Mouse (Mus musculus) hematopoietic stem cell, adult 5-6 weeks (primary cell): Measurements from ENCODE around the gene Mrgbp. TPM values are rescaled to one million over a fixed set of nuclear protein-coding genes. Genes with fewer than 3 reads are reported as not detected.

Source experiments
- ATAC-seq, 2 experiments: fragments of 125-278 bp in 1 of 2; replicated peaks in 1 of 2; 2 replicates each; pipeline ENCODE4 v1.8.0; 2016 to 2017; ENCODE audit warnings: inconsistent platforms in 2 of 2, mild to moderate bottlenecking in 2 of 2, moderate number of reproducible peaks in 2 of 2, low read depth in 1 of 2, moderate TSS enrichment in 1 of 2; ENCODE audit not compliant: low FRiP score in 2 of 2, poor library complexity in 2 of 2, severe bottlenecking in 2 of 2, insufficient read depth in 1 of 2, low TSS enrichment in 1 of 2
- total RNA-seq: library from RNA; stranded (forward); fragments of 172-1452, 232-1000 nt; gene quantifications from 2 replicates; pipeline ENCODE4 v1.2.3, GENCODE M21; 2017

The Mrgbp gene
- 37.2 and 40.4 TPM in 2 replicates for total RNA-seq

DNA sequence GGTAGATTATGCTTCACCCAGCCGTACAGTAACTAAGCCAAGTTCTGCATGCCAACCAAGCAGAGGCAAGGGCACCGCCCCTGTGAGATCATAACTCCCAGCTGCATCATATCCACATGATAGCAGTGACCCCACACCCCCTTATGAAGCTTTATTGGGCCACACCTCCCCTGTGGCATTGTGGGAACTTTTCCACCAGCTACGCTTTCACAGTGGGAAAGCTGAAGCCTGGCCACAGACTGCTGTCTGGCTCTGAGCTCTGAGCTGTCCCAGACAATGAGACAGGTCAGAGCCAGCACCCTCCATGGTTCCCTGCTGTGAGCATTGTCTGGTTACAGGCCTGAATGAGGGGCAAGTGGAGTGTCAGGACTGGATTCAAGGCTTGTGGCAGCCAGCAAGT is at the start of gene Mrgbp:
TSS of gene Mrgbp (plus strand) at position 303 of the 400 bp plus-strand sequence.
- no peak for ATAC-seq

DNA sequence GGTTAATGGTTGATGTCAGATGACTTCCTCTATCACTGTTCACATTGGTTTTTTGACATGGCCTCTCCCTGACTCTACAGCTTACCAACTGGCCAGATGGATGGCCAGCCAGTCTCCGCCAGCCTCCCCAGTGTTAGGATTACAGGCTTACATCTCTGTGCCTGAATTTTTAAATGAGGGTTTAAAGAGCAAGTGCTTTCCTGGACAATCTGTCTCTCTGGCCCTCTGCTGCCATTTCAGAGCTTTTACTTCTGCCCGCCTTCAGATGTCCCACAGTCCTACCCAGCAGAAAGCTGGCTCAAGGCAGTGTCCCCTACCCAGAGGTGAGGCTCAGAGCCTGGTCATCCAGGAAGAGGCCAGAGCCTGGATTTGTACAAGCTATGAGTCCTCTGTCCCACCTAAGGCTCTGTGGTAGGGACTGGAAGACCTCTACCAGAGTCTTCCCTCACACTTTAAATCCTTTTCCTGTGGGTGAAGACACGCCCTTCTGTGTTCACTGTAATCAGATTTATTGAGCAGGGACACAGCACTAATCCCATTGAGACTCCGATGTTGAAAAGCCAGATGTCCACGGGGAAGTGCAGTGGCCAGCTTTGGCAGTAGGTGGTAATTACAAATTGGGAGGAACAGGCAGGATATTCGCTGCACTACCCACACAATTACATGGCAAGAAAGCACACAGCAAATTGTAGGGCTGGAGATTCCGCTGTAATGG is 49.3 kb upstream of the Mrgbp start:
- no peak for ATAC-seq

DNA sequence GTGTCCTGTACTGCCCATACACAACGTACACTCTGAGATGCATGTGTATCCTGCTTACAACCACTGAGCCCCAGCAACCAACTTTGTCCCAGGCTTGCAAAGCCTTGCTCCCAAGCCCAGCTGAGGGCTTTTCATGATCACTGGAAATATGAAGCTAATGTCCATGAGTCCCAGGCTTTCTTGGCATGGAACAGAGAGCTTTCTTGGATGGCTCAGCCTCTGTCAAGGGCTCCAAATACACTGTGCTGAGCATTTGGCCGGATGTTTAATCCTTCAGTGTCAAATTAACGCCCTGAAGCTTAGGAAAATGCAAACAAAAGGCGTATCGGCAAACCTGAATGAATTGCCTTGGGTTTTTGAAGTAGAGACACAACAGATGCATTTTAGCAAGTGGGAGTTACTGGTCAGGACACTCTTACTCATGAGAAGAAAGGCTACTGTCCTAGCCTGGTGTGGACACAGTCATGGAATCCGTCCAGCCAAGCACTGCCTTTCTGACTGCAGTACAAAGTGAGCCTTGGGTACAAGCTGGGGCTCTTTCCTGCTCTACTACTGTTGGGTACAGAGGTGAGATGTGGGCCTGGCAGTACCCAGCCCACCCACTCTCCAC is 48.6 kb upstream of the Mrgbp start:
- ATAC-seq: no peak

DNA sequence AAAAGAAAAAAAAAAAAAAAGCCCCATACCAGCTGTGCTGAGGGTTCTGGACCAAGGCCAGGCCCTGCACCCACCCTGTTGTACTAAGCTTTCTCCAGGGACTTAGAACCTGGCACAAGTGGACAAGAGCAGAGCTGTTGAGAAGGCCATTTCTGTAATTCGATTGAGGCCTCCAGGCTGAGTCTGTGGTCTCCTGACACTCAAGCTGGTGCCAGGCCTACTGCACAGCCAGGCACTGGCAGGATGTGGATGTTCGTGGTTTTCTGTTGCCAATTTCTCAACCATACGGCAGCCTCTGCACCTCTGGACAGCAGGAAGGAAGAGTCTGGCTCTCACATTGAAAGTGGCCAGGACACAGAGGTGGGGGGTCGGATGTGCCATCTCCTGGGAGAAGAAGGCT is 47.9 kb upstream of the Mrgbp start:
- ATAC-seq: peak; percentile 58 to 77; a peak in 3 of 4 replicates

DNA sequence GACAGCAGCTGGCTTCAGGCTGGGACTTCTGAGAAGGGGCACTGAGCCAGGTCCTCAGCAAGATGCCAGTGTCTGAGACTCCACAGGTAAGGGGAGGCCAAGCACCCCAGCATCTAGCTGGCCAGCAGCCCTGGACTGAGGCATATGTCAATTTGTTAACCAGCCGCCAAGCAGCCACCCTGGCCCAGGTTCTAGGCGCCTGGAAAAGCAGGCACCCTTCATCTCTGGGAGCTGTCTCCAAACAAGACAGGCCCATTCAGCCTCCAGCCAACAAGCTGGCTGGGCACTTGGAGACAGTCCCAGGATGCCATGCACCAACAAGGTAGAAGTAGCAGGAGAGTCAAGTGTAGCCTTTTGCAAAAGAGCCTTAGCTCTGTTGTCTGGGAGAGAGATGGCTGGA is 37.4 kb upstream of the Mrgbp start:
- ATAC-seq: no peak

DNA sequence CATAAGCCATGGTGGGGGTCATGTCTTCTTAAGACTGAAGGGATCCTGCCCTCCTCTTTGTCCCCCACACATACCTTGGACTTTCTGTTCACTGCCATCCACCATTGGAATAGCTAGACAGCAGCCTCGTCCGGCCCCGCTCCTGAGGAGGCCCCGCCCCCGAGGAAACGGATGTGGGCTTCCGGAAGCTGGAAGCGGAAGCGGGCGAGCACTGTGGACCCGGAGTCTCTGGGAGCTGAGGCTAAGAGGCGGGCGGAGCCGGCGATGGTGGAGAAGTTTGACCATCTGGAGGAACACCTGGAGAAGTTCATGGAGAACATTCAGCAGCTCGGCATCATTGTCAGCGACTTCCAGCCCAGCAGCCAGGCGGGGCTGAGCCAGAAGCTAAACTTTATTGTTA is 36.1 kb upstream of the Mrgbp start:
- no peak for ATAC-seq

DNA sequence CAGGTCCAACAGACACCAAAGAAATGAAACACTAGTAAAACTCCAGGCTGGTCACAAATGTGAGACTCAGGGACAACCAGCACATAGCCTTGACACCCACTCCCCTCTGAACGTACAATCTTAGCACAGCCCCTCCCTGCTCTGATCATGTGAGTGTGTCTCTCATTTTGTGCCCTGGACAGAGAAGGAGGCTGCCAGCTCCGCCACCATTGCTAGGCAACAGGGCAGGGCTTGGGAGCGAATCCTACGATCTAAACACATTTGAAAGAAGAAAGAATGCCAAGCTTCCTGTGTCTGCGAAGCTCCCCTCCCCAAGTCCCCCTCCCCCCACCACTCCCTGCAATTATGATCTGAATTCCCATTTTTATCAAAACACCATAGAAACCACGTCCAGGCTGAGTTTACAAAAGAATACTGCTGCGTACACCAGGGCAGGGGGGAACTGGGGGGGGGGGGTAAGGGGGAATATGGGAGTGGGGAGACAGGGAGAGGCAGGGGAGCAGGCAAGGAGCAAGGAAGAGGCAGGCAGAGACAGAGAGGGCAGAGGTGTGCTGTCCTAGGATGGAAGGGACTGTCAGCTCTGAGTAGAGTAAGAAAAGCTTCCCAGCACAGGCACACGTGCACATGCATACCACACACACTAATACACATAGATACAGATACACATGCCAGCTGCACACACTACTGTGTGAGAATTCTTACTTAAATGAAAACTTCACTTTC is 33.6 kb upstream of the Mrgbp start:
- ATAC-seq: no peak

DNA sequence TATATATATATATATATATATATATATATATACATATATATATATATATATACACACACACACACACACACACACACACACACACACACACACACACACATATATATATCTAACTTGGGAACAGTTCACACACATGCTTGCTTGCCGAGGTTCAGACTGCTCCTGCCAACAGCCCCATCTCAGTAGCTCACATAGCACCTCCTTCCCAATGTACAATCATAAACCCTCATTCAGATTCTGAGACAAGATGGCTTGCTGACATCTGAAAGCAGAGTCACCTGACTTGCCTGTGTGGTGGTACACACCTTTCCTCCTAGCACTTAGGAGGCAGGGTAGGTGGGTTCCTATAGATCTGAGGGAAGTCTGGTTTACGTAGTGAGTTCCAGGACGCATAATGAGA is 28.8 kb upstream of the Mrgbp start:
- no peak for ATAC-seq

DNA sequence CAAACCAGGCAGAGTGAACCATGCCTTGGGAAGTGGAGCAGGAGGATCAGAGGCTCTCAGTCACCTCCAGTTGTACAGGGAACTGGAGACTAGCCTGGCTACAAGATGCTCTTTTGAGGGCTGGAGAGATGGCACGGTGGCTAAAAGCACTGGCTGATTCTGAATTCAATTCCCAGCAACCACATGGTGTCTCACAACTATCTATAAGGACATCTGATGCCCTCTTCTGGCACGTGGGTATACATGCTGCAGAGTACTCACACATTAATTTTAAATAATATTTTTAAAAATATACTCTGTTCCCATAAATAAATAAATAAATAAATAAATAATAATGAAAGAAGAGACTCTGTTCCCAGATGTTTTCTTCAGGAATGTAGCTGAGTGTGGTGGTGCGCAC is 25.9 kb upstream of the Mrgbp start:
- no peak for ATAC-seq

DNA sequence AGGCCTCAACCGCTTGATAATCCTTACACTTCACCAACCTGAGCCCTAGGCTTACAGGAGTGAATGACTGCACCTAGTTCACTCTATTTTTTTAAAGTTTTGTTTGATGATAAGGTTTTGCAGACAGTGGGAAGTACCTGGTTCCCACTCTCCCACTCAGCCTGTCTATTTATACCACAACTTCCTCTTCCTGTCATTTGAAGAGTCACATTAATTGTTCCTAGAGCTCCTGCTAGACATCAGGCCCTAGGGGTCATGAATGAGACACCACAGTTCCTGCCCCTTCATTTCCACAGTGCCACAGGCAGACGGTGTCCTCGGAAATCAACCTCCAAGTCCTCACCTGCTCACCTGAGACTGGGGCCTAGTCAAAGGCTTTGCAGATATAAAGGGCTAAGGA is 24.6 kb upstream of the Mrgbp start:
- ATAC-seq: peak in 1 of 2 experiments; percentile 29; a peak in 1 of 4 replicates

DNA sequence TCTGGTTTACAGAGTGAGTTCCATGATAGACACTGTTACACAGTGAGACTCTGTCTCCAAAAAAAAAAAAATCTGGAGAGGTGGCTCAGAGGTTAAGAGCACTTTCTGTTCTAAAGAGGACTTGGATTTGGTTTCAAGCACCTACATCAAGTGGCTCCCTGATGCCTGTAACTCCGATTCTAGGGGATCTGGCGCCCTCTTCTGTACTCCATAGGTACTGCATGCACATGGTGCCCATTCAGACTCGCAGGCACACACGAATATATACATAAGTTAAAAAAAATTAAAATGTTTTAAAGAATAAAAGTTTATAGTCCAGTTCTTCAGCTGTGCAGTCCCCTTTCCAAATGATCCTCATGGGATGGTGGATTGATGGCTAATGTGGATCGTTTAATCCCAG is 20.9 kb upstream of the Mrgbp start:
- no peak for ATAC-seq

DNA sequence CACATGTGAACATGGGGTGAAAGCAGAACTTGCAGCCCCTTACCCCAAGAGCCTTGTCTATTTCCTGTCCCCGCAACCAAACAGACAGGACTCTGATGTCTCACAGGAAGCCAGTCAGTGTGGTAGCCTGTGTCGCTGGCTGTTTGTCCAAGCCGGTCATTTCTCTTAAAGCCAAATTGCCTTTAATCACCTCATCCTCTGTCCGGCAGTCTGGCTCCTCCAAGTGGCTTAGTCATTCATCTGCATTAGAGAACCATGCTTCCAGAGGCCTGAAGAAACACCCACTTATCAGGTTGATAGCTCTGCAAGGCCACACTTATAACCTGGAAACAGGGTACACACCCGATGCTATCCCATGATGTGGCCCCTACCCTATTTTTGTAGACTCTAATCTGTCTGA is 19.0 kb upstream of the Mrgbp start:
- no peak for ATAC-seq

DNA sequence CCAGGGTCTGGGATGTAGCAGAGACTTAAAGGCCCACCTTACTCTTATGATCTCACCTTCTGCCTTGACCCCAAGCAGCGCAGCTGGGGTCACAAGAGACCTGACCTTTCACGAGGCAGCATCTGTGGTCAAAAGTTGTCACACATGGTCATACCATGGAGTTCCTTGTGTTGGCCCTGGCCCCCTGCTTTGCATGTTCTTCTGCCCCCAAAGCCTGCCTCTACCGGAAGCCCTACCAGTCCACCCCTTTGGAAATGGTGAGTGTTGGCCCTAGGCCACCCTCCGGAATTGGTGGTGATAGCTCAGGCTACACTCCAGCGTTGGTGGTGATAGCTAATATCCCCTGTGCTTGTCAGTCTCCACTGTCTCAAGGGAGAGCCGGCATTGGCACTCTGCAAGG is 17.8 kb upstream of the Mrgbp start:
- no peak for ATAC-seq

DNA sequence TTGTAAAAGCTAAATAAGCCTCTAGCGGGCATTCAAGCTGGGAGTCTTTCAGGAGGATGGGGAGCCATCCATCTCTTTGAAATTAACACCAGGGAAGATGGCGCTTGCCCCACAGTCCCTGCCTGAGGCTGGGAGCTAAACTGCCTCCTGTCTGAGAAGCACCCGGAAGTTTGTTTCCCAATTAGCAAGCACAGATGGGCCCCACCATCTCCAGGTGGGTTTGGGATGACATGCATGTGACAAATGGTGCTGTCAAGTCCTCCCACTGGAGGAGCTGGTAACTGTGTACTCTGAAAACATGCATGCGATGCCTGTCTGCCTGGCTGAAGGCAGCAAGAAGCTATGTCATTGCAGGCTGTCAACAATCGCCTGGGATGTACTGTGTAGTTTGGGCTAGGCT is 17.3 kb upstream of the Mrgbp start:
- no peak for ATAC-seq

DNA sequence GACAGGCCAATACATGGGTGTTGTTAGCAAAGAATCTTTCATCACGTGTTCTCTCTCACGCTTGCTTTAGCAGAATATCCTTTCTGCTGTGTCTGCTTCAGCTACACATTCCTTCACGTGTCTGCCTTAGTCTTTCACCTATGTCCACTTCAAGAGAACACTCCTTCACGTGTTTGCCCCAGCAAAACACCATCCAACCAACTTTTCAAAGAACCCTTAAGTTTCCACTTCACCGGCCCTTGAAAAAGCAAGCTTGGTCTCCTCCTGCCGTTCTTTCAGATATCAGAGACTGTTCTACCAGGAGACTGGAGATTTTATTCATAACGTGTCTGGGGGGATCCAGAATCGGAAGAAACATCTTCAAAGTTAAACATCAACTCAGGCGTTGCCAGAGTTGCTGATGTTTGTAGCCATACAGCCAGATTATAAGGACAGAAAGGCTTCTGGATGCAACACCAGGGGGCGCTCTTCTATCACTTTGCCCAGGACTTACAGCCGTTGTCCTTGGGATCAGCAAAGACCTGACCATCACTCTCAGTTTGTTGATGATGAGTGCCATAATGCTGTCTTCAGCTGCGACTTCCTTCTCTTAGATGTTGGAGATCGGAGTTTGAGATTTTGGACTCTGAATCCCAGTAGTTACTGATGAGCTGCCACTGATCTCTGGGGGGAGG is 14.7 kb upstream of the Mrgbp start:
- peak in 1 of 2 experiments; percentile 76; a peak in 1 of 4 replicates for ATAC-seq

DNA sequence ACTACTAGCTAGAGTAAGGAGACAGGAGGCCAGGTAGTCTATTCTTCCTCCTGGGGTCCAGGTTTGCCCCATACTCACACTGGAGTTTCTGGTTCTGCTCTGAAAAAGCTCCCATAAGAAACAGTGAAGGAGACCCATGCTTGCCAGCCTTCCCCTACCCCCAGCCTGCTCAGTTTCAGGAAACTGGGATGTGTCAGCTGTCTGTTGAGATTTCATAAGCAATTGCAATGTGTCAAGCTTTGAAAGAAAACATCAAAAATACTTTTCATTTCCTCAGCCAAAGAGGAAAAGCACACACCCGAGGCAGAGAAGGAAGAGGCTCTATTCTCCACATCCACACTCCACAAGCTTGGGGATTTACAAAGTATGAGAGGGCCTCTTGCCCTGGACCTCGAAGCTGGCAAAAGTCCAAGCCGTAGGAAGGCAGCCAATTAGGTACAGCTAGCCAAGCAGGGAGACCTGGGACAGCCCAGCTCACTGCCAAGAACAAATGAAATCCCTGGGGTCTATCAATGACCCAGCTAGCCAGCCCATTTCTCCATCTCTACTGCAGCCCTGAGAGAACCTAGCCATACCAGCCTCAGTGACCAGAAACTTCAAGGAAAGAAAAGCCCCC is 12.0 kb upstream of the Mrgbp start:
- ATAC-seq: no peak

DNA sequence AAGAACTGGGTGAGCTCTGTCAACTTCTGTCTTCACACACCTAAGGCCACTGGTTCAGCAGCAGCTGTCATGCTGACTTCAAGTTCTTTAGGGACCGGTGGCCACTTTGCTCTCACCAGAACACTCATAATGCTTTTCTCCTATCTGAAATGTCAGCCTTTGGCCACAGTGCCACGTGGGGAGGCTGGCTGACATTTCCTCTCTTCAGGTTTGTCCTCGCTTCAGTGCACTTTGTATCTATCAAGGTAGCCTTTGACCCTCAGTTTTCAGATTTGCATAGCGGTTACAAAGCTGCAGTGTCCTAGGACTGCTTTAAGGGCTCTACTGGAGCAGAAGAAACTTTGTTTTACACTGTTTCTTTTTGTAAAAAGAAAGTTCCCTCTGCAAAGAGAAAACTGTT is 4.6 kb upstream of the Mrgbp start:
- no peak for ATAC-seq

DNA sequence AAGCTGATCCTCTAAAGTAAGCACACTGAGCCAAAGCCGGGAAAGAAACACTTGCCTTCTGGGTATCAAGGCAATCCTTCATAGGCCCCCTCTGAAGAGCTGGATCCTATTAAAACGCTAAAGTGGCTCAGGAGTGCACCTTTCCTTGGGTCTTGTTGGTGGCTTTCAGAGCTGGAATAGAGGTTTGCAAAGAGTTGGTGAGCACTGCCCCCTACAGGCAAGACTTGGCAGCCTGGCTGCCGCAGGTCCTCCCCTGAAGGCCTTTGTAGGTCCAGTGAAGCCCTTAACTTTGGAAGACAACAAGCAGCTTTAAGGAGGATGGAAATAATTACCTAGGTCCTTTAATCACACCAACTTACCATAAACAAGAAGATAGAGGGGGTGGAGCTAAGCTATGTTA is 2.4 kb upstream of the Mrgbp start:
- peak; percentile 38 to 61; a peak in 3 of 4 replicates for ATAC-seq
